Mouse (Mus musculus): ENCODE results near the gene Sh2d7. TPM values are rescaled to one million over a fixed set of nuclear protein-coding genes. Genes with fewer than 3 reads are reported as not detected.

Gene Sh2d7
- polyA plus RNA-seq, 1 experiment: not detected

DNA sequence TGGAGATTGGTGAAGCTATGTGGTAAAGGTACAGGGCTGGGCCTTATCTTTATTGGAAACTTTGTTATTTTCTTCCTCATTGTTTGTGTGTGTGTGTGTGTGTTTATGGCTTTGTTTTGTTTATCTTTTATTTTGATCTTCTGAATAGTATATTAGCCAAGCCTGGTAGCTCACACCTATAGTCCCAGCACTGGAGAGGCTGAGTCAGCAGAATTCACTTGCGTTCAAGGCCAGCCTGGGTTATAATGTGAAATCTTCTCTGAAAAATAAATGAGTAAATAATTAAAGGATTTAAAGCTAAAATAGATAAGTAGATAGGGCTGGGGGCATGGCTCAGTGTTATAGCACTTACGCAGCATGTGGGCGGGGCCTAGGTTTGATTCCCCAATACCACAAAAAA is 540 bp upstream of the Sh2d7 start:
- Histone ChIP-seq H3K27ac (ENCODE audit: insufficient read depth, low read length) (no peak overlapping the region), H3K4me1 (ENCODE audit: control insufficient read depth, insufficient read depth, low read length) (no peaks in the 10 kb centered on the region), H3K4me3 (ENCODE audit: insufficient read depth, low read length) (no peak overlapping the region)
- TF ChIP-seq POLR2A (IDR thresholded peaks at IDR 0.05; ENCODE audit: low read depth, low read length): no peak
- no peak for TF ChIP-seq CTCF (IDR thresholded peaks at IDR 0.05; ENCODE audit: borderline replicate concordance, insufficient read depth, low read length)

DNA sequence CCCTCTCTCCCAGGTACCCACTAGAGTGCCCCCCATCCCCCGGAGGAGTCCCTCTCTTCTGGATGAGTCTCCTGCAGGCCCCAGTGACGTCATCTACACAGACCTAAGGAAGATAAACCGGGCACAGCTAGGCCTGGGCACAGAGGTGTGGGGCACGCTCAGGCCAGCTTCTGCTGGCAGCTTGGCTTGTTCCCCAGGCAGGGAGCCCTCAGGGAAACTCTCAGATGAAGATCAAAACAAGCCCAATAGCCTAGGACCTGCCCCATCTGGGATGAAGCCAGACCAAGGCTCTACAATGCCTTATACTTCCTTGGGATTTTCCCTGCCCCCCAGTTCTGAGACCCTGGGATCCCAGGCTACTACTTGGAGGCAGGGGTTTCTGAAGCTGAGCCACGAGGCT is 2.0 kb downstream of the Sh2d7 start:
- Histone ChIP-seq H3K27ac (ENCODE audit: insufficient read depth, low read length) (no peak overlapping the region), H3K4me1 (ENCODE audit: control insufficient read depth, insufficient read depth, low read length) (no peaks in the 10 kb centered on the region), H3K4me3 (ENCODE audit: insufficient read depth, low read length) (no peak overlapping the region)
- TF ChIP-seq CTCF (IDR thresholded peaks at IDR 0.05; ENCODE audit: borderline replicate concordance, insufficient read depth, low read length) (no peak), POLR2A (IDR thresholded peaks at IDR 0.05; ENCODE audit: low read depth, low read length) (no peak)

DNA sequence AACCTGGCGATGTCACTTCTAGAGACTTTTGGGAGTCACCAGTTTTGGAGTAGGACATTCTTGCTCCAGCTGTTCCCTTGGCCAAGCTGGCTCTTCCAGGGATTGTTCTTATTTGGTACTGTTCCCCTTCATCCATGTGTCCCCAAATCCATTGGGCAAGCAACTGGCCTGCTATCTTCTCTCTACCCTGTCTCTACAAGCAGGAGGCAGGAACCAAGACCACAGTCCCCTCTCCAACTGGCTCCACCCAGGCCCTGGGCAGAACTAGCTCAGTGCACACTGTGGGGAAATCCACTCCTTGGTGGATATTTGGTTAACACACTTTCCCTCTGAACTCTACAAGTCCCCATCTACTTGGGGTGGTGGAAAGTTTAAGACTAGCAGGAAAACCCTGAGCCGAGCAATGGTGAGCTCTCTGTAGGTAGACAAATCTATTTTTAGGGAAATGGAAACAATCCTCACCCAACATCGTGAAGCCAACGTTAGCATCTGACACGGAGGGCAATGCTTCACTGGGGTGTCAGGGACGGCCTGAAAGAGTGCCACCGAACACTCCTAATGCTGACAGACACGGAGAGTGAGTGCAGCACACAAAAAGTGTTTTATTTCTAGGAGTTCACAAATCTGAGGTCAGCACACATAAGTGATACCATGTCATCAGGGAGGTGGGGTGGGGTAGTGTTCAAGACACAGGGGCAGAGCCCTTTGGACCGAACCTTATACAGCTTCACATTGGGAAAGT is 5.6 kb downstream of the Sh2d7 start:
- TF ChIP-seq POLR2A (IDR thresholded peaks at IDR 0.05; ENCODE audit: low read depth, low read length): no peak
- TF ChIP-seq CTCF (IDR thresholded peaks at IDR 0.05; ENCODE audit: borderline replicate concordance, insufficient read depth, low read length): no peak
- Histone ChIP-seq H3K4me1 (ENCODE audit: control insufficient read depth, insufficient read depth, low read length) (no peaks in the 10 kb centered on the region), H3K27ac (ENCODE audit: insufficient read depth, low read length) (no peak overlapping the region), H3K4me3 (ENCODE audit: insufficient read depth, low read length) (no peak overlapping the region)

DNA sequence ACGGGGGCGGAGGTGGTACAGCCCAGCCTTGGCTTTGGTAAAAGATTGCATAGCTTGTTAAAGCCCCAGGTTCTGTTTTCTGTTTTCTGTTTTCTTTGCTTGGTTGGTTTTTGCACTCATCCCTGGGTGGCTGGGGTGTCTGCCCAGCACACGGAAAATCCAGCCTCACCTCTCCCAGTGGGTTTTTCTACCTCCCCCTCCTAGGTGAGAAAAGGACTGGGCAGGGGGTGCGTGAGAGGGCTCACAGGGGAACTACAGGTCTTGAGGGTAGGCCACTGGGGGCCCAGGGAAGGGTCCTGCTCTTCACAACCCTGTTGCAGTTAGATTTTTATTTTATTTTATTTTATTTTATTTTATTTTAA is 6.2 kb downstream of the Sh2d7 start:
- H3K4me1 ChIP-seq (ENCODE audit: control insufficient read depth, insufficient read depth, low read length): no peaks in the 10 kb centered on the region
- no peak overlapping the region for H3K27ac ChIP-seq (ENCODE audit: insufficient read depth, low read length)
- no peak overlapping the region for H3K4me3 ChIP-seq (ENCODE audit: insufficient read depth, low read length)
- TF ChIP-seq POLR2A (IDR thresholded peaks at IDR 0.05; ENCODE audit: low read depth, low read length): no peak
- TF ChIP-seq CTCF (IDR thresholded peaks at IDR 0.05; ENCODE audit: borderline replicate concordance, insufficient read depth, low read length): no peak

DNA sequence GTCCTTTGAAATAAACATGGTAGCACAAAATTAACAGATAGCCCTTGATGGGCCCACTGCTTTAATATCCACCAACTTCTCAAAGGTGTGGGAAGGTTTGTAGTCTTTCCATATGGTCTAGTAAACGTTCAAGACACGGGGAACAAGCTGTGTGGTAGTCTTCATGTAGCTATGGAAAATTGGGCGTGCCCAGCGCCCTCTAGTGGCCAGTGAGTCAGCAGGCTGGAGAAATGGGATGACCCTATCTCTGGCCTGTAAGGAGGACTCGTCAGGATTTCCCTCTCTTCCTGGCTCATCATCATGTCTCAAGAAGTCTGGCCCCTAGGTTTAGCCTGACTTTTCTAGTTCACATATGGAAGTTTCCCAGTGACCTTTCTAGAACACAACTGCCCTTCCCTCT is 8.8 kb downstream of the Sh2d7 start:
- Histone ChIP-seq H3K27ac (ENCODE audit: insufficient read depth, low read length) (no peak overlapping the region), H3K4me1 (ENCODE audit: control insufficient read depth, insufficient read depth, low read length) (no peaks in the 10 kb centered on the region), H3K4me3 (ENCODE audit: insufficient read depth, low read length) (no peak overlapping the region)
- TF ChIP-seq POLR2A (IDR thresholded peaks at IDR 0.05; ENCODE audit: low read depth, low read length) (no peak), CTCF (IDR thresholded peaks at IDR 0.05; ENCODE audit: borderline replicate concordance, insufficient read depth, low read length) (peak; percentile 52)

DNA sequence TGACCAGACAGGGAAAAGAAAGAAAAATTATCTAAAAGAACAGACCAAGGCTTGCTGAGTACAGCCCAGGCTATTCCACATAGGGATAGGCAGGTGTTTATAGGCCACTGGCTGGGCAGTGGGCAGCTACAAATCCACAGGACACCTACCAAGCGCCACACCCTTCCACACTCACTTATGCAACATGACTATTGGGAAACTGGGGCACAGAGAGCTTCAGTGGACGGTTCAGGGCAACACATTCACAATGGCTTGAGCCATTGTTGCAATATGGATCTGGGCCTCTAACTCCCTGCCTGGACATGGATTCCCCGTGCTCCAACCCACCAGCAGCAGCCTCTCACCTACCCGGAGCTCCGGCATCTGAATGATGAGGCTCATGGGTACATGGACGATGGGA is 10.6 kb downstream of the Sh2d7 start:
- H3K27ac ChIP-seq (ENCODE audit: insufficient read depth, low read length): no peak overlapping the region
- no peaks in the 10 kb centered on the region for H3K4me1 ChIP-seq (ENCODE audit: control insufficient read depth, insufficient read depth, low read length)
- no peak overlapping the region for H3K4me3 ChIP-seq (ENCODE audit: insufficient read depth, low read length)
- no peak for TF ChIP-seq CTCF (IDR thresholded peaks at IDR 0.05; ENCODE audit: borderline replicate concordance, insufficient read depth, low read length)
- TF ChIP-seq POLR2A (IDR thresholded peaks at IDR 0.05; ENCODE audit: low read depth, low read length): no peak

DNA sequence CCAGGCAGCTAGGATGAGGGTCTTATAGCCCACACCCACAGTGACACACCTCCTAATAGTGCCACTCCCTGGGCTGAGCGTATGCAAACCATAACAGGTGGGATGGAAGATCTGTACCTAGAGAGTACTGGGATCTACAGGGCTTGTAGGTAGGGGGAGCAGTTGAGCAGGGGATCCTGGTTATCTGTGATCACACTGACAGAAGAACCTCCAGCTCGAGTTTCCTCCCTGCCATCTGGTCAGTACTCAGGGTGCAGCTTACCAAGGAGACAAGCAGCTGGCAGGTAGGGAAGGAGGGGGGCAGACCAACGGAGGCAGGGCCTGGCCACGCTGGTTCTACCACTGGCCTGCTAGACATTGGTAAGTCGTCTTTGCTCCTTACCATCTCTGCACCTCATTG is 13.6 kb downstream of the Sh2d7 start:
- Histone ChIP-seq H3K4me1 (ENCODE audit: control insufficient read depth, insufficient read depth, low read length) (no peaks in the 10 kb centered on the region), H3K4me3 (ENCODE audit: insufficient read depth, low read length) (no peak overlapping the region), H3K27ac (ENCODE audit: insufficient read depth, low read length) (no peak overlapping the region)
- TF ChIP-seq CTCF (IDR thresholded peaks at IDR 0.05; ENCODE audit: borderline replicate concordance, insufficient read depth, low read length) (no peak), POLR2A (IDR thresholded peaks at IDR 0.05; ENCODE audit: low read depth, low read length) (no peak)

DNA sequence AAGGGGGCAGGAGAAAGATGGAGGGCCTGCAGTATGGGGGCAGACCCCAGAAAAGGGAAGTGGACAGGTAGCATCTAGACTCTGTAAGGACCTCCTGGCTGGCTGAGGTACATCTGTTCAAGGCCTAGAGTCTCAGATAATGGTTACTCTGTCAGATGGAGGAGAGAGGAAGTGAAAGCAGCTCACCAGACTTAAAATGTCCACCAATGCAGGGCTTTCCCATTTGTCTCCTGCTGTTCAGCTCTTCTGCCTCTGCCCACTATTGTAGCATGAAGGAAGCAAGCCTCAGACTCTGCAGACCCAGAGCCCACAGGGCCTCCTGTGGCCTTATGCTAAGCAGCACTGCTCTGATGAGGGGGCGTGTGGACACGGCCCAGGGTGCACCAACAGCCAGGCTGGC is 16.3 kb downstream of the Sh2d7 start:
- Histone ChIP-seq H3K27ac (ENCODE audit: insufficient read depth, low read length) (no peak overlapping the region), H3K4me1 (ENCODE audit: control insufficient read depth, insufficient read depth, low read length) (no peaks in the 10 kb centered on the region), H3K4me3 (ENCODE audit: insufficient read depth, low read length) (no peak overlapping the region)
- no peak for TF ChIP-seq CTCF (IDR thresholded peaks at IDR 0.05; ENCODE audit: borderline replicate concordance, insufficient read depth, low read length)
- no peak for TF ChIP-seq POLR2A (IDR thresholded peaks at IDR 0.05; ENCODE audit: low read depth, low read length)

DNA sequence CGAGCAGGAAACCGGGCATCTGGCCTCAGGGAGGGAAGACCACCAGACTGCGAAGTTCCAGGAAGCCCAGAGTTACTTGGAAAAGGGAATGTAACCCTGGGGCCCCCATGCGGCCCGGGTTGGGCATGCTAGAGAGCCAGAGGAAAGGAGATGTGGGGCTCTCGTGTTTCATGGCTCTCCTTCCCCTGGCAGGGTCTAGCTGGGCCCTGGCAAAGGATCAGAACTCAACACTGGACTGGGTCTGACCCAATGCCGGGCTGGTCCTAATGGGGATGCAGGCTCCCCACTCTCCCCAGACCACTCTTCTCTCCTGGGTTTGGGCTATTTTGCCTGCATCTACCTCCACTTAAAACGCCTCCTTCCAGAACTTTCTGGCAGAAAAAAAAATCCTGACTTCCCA is 19.9 kb downstream of the Sh2d7 start:
- H3K4me3 ChIP-seq (ENCODE audit: insufficient read depth, low read length): no peak overlapping the region
- no peaks in the 10 kb centered on the region for H3K4me1 ChIP-seq (ENCODE audit: control insufficient read depth, insufficient read depth, low read length)
- TF ChIP-seq POLR2A (IDR thresholded peaks at IDR 0.05; ENCODE audit: low read depth, low read length) (no peak), CTCF (IDR thresholded peaks at IDR 0.05; ENCODE audit: borderline replicate concordance, insufficient read depth, low read length) (no peak)
- H3K27ac ChIP-seq (ENCODE audit: insufficient read depth, low read length): no peak overlapping the region

DNA sequence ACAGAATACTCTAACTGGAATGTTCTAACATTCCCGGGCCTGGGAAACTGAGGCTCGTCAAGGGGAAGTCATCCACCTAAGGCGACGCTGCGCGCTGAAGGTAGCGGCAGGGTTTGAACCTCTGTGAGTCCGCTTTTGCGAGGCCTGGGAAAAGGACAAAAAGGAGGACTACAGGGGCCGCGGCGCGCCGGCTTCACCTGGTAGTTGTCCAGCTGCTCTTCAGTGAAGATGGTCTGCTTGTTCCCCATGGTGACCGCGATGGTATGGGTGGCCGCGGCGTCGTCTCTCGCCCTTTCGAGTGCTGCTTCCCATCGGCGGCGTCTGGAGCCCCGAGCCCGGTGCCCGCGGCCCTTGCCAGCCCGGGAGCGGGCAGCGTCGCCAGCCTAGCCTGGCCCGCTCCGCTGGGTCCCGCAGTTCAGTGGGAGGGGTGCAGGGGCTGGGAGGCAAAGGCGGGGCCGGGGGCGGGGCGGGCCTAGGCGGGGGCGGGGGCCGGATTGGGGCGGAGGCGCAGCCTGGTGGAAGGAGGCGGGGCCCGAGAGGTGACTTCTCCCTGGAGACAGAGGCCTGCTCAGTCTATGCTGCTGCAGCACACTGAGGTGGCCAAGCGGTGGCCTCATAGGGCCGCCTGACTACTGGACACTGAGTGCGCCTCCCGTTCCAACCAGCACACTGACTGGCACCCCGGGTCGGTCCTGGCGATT is 21.1 kb downstream of the Sh2d7 start, which contains the start of gene Cib2:
TSS of gene Cib2 (minus strand) at position 448 of the 701 bp plus-strand sequence.
- Histone ChIP-seq H3K27ac (ENCODE audit: insufficient read depth, low read length) (no peak within 1 kb of the TSS), H3K4me3 (ENCODE audit: insufficient read depth, low read length) (peak within 1 kb of the TSS; percentile 46), H3K4me1 (ENCODE audit: control insufficient read depth, insufficient read depth, low read length) (no peaks in the 10 kb centered on the region)
- TF ChIP-seq CTCF (IDR thresholded peaks at IDR 0.05; ENCODE audit: borderline replicate concordance, insufficient read depth, low read length) (0 out of 2 replicates have a peak, but pooled peaks have one; percentile 21), POLR2A (IDR thresholded peaks at IDR 0.05; ENCODE audit: low read depth, low read length) (peak; percentile 59; the same call in 1 of the 2 replicates)

All from embryonic fibroblast, embryonic 13.5 days (primary cell).